Mouse (Mus musculus): ENCODE data around the gene Zfp217. TPM values are rescaled to one million over a fixed set of nuclear protein-coding genes. Genes with fewer than 3 reads are reported as not detected.

Gene Zfp217
- polyA plus RNA-seq, 1 experiment from 2014 or later: 2.6 TPM

- no peak overlapping the region for H3K4me2 ChIP-seq
- H3K4me3 ChIP-seq: no peak overlapping the region
- H3K9me3 ChIP-seq (replicated peaks): no peaks in the 10 kb centered on the region
- no peaks in the 10 kb centered on the region for H3K36me3 ChIP-seq (ENCODE audit: poor library complexity, severe bottlenecking)
- H3K27me3 ChIP-seq: peaks cover 13% of the 10 kb centered on the region; the same call in 1 of the 2 replicates
- WGBS: 48% methylated on average over 11 of the region's 11 CpGs
- no peak overlapping the region for H3K27ac ChIP-seq
- H3K9ac ChIP-seq: no peak overlapping the region
- peaks cover 28% of the 10 kb centered on the region for H3K4me1 ChIP-seq
- ATAC-seq: no peak
These were observed 9.6 kb upstream of the Zfp217 start for GRCm38 (mm10) chr2:170157280-170158200.

DNA sequence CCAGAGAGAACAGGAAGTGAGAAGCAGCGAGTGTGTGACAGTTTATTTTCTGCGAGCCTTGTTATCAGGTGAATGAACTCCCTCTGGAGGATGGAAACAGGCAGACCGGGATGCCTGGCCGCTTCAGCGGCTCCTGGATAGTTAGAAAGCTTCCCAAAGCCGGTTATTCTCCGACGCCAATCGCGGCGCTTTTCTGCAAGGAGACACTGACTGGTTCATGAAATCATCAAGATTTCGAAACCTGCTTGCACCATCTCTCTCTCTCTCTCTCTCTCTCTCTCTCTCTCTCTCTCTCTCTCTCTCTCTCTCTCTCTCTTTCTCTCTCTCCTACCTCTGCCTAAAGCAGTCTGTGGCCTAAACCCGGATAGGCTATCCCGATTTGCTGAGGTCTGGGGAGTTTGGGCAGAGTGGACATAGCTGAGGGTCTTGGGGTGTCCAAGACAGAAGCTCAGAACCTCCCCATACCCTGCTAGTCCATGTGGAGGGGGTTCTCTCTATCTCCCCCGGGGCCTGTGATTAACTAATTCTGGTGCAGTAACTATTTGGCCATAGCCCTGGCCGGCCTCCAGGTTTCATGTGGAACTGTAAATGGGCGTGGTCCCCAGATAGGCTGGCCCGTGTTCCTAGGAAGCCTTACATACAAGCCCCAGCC is 7.3 kb upstream of the Zfp217 start:
- 12% methylated on average over 18 of the region's 18 CpGs for WGBS
- H3K27ac ChIP-seq: no peak overlapping the region

GRCm38 (mm10) chr2:170154738-170155088 is 6.8 kb upstream of the Zfp217 start:
- Histone ChIP-seq H3K36me3 (ENCODE audit: poor library complexity, severe bottlenecking) (no peaks in the 10 kb centered on the region), H3K9ac (peak overlapping the region; percentile 22; the same call in 1 of the 2 replicates), H3K4me3 (peak overlapping the region; percentile 31), H3K9me3 (replicated peaks) (no peaks in the 10 kb centered on the region), H3K27me3 (peaks cover 16% of the 10 kb centered on the region; the same call in 1 of the 2 replicates), H3K4me2 (peak overlapping the region; percentile 58), H3K4me1 (peaks cover 23% of the 10 kb centered on the region), H3K27ac (no peak overlapping the region)
- WGBS: 17% methylated on average over 5 of the region's 5 CpGs
- ATAC-seq: no peak

More for the DNA sequence above, 7.3 kb upstream of the Zfp217 start:
- Histone ChIP-seq H3K27me3 (peaks cover 16% of the 10 kb centered on the region; the same call in 1 of the 2 replicates), H3K4me3 (peak overlapping the region; percentile 31), H3K9ac (peak overlapping the region; percentile 22; the same call in 1 of the 2 replicates), H3K4me1 (peaks cover 28% of the 10 kb centered on the region), H3K36me3 (ENCODE audit: poor library complexity, severe bottlenecking) (no peaks in the 10 kb centered on the region), H3K9me3 (replicated peaks) (no peaks in the 10 kb centered on the region), H3K4me2 (peak overlapping the region; percentile 58)
- peak; percentile 30; the same call in 1 of the 2 replicates for ATAC-seq

DNA sequence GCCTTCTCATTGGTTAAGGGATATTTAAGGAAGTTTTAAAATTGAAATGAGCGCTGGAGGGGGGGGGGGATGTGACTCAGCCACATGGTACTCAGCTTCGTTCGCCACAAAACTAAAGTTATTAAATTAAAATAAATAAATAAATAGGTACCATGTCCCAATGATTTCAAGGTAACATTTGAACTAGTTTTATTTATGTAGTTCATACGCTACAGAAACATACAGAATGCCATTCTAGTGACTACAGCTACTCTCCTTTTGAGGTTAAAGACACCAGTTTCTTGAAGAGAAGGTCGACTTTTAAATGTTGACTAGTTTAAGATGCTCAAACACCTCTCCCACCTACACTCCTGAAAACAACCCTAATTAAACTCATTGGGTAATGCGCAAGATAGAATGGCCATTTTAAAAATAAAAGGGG is 6.4 kb upstream of the Zfp217 start:
- Histone ChIP-seq H3K9ac (no peak overlapping the region), H3K27me3 (peaks cover 16% of the 10 kb centered on the region; the same call in 1 of the 2 replicates), H3K4me1 (peaks cover 22% of the 10 kb centered on the region), H3K4me3 (no peak overlapping the region), H3K9me3 (replicated peaks) (no peaks in the 10 kb centered on the region), H3K27ac (no peak overlapping the region), H3K36me3 (ENCODE audit: poor library complexity, severe bottlenecking) (no peaks in the 10 kb centered on the region), H3K4me2 (peak overlapping the region; percentile 62)
- ATAC-seq: no peak
- 24% methylated on average over 6 of the region's 6 CpGs for WGBS

DNA sequence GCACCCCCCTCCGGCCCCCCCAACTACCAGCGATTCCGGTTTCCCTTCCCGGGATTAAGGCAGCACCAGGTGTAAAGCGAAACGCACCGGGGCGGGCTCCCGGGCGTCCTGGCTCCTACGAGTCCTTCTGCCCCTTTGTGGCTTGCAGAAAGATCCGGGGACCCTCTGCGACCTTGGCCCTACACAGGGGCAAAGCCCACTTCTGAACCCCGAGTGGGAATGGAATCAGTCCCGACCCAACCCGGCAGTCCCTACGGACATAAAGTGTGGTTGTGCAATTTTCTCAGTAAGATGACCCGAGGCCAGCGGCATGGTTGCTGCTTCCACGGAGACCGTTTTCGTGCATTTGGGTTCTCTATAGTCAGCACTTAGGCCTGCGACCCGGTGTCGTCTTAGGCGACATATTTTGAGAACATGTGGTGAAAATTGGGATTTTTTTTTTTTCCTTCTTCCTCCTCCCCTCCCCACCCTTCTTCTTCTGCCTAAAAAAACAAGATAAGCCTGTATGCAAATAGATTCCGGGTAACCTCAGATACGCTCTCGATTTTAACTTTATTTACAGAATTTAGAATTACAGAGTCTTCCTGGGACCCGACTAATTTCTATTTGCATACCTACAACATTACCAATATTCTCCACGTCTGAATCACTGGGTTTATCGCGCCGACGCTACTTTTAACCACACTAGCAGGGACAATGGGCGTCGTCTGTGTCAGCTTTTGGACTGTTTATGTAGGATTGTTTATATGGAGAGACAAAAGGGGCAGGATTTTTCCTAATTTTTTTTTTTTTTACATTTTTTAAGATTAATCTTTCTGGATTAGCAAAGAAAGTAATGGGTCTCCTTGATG is 5.7 kb upstream of the Zfp217 start:
- peak overlapping the region; percentile 32 for H3K4me3 ChIP-seq
- H3K9me3 ChIP-seq (replicated peaks): no peaks in the 10 kb centered on the region
- ATAC-seq: no peak
- peaks cover 16% of the 10 kb centered on the region; the same call in 1 of the 2 replicates for H3K27me3 ChIP-seq
- WGBS: 4% methylated on average over 37 of the region's 37 CpGs
- H3K27ac ChIP-seq: no peak overlapping the region
- peaks cover 22% of the 10 kb centered on the region for H3K4me1 ChIP-seq
- H3K9ac ChIP-seq: peak overlapping the region; percentile 50; the same call in 1 of the 2 replicates
- H3K36me3 ChIP-seq (ENCODE audit: poor library complexity, severe bottlenecking): no peaks in the 10 kb centered on the region
- H3K4me2 ChIP-seq: peak overlapping the region; percentile 62

- no peak overlapping the region for H3K9ac ChIP-seq
- no peaks in the 10 kb centered on the region for H3K36me3 ChIP-seq (ENCODE audit: poor library complexity, severe bottlenecking)
- H3K4me3 ChIP-seq: no peak overlapping the region
- H3K27me3 ChIP-seq: peaks cover 16% of the 10 kb centered on the region; the same call in 1 of the 2 replicates
- H3K9me3 ChIP-seq (replicated peaks): no peaks in the 10 kb centered on the region
- no peak for ATAC-seq
- H3K4me1 ChIP-seq: peaks cover 22% of the 10 kb centered on the region
- no peak overlapping the region for H3K27ac ChIP-seq
- H3K4me2 ChIP-seq: no peak overlapping the region
- WGBS: 36% methylated on average over 7 of the region's 7 CpGs
These were observed 5.0 kb upstream of the Zfp217 start for GRCm38 (mm10) chr2:170152856-170153255.

GRCm38 (mm10) chr2:170152036-170152686 is 4.3 kb upstream of the Zfp217 start:
- H3K4me3 ChIP-seq: no peak overlapping the region
- no peak for ATAC-seq
- 68% methylated on average over 5 of the region's 5 CpGs for WGBS
- H3K4me1 ChIP-seq: peaks cover 22% of the 10 kb centered on the region
- no peak overlapping the region for H3K4me2 ChIP-seq
- H3K27me3 ChIP-seq: peaks cover 16% of the 10 kb centered on the region; the same call in 1 of the 2 replicates
- no peaks in the 10 kb centered on the region for H3K36me3 ChIP-seq (ENCODE audit: poor library complexity, severe bottlenecking)
- H3K9ac ChIP-seq: no peak overlapping the region
- H3K27ac ChIP-seq: no peak overlapping the region
- H3K9me3 ChIP-seq (replicated peaks): no peaks in the 10 kb centered on the region

GRCm38 (mm10) chr2:170151470-170151869 is 3.6 kb upstream of the Zfp217 start:
- Histone ChIP-seq H3K9ac (no peak overlapping the region), H3K4me1 (peaks cover 22% of the 10 kb centered on the region), H3K4me3 (no peak overlapping the region), H3K4me2 (no peak overlapping the region), H3K27ac (no peak overlapping the region), H3K36me3 (ENCODE audit: poor library complexity, severe bottlenecking) (no peaks in the 10 kb centered on the region), H3K9me3 (replicated peaks) (no peaks in the 10 kb centered on the region), H3K27me3 (peaks cover 16% of the 10 kb centered on the region; the same call in 1 of the 2 replicates)
- 88% methylated on average over 8 of the region's 8 CpGs for WGBS
- no peak for ATAC-seq

DNA sequence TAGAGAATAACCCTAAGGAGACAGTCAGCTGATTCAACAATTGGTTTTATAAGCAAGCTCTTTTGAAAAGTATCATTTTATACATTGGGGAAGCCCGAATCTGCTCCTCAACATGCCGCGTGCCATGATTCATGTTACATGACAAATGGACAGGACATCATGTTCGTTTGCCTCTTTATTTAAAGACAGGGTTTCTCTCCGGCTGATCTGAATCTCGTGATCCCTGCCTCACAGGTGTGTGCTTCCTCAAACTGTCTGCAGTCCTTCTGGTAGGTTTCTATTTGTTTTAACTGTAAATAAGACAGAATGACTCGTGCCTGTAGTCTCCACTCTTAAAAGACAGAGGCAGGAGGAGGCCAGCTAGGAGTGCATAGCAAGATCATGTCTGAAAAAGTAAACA is 925 bp upstream of the Zfp217 start:
- Histone ChIP-seq H3K36me3 (ENCODE audit: poor library complexity, severe bottlenecking) (no peaks in the 10 kb centered on the region), H3K4me1 (peaks cover 6% of the 10 kb centered on the region), H3K4me3 (no peak overlapping the region), H3K9ac (no peak overlapping the region), H3K27ac (no peak overlapping the region), H3K4me2 (no peak overlapping the region), H3K27me3 (peaks cover 12% of the 10 kb centered on the region; the same call in 1 of the 2 replicates), H3K9me3 (replicated peaks) (no peaks in the 10 kb centered on the region)
- WGBS: 80% methylated on average over 7 of the region's 7 CpGs
- ATAC-seq: no peak

GRCm38 (mm10) chr2:170147170-170147569 is 733 bp downstream of the Zfp217 start:
- Histone ChIP-seq H3K9ac (no peak overlapping the region), H3K4me1 (no peaks in the 10 kb centered on the region), H3K36me3 (ENCODE audit: poor library complexity, severe bottlenecking) (no peaks in the 10 kb centered on the region), H3K27me3 (0 out of 2 replicates have a peak, but pooled peaks cover 3% of the 10 kb centered on the region), H3K9me3 (replicated peaks) (no peaks in the 10 kb centered on the region), H3K27ac (no peak overlapping the region), H3K4me2 (no peak overlapping the region), H3K4me3 (no peak overlapping the region)
- no peak for ATAC-seq
- whole genome bisulfite sequencing: 87% methylated on average over 4 of the region's 4 CpGs

- Histone ChIP-seq H3K27ac (no peak overlapping the region), H3K36me3 (ENCODE audit: poor library complexity, severe bottlenecking) (no peaks in the 10 kb centered on the region), H3K4me1 (no peaks in the 10 kb centered on the region), H3K27me3 (no peaks in the 10 kb centered on the region), H3K4me2 (no peak overlapping the region), H3K4me3 (no peak overlapping the region), H3K9ac (no peak overlapping the region), H3K9me3 (replicated peaks) (no peaks in the 10 kb centered on the region)
- 88% methylated on average over 10 of the region's 10 CpGs for WGBS
- no peak for ATAC-seq
These were observed 3.6 kb downstream of the Zfp217 start for GRCm38 (mm10) chr2:170144343-170144742.
